ENCODE assay signal across 2 mouse cellular contexts in the genomic region with DNA sequence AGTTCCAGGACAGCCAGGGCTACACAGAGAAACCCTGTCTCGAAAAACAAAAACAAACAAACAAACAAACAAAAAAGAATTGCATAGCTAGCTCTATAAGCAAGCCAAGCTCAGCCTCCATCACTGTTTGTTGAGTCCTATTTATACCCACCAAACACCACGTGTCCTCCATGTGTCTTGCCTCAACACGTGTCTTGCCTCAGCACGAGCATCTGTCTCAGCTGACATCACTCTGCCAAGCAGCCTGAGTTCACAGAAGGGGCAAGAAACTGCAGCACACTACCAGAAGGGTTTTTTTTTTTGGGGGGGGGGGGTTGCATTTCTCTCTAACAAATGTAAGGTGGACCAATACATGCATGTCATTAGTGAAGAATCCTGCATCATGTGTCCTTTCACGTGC.
TF ChIP-seq lines count a peak whose summit lies in the region.

No protein-coding gene starts in this region.

TF ChIP-seq in CH12.LX, 34 proteins besides CTCF, POLR2A, EP300 and RAD21 (continued from another document):
- no peak for TF ChIP-seq JUND (conservative IDR thresholded peaks at IDR 0.05; ENCODE audit: low read depth, low read length)
- TF ChIP-seq BHLHE40 (IDR thresholded peaks at IDR 0.05; ENCODE audit: low read depth, low read length) = peak; percentile 76

TF ChIP-seq in myocyte, 11 proteins besides CTCF, POLR2A, EP300 and RAD21 (continued from another document):
- no peak for TF ChIP-seq REST (IDR thresholded peaks at IDR 0.05; ENCODE audit: insufficient read depth, insufficient read length)
- no peak for TF ChIP-seq E2F4 (IDR thresholded peaks at IDR 0.05; ENCODE audit: insufficient read depth)
- TF ChIP-seq USF1 (IDR thresholded peaks at IDR 0.05; ENCODE audit: low read depth) = peak; percentile 51
- TF ChIP-seq MYOD1 (IDR thresholded peaks at IDR 0.05; ENCODE audit: control insufficient read depth in 1 of 3, insufficient read length in 2 of 3, low read depth in 2 of 3) = peak in 2 of 3 experiments; percentile 68 to 72
- no peak for TF ChIP-seq POLR2AphosphoS2 (IDR thresholded peaks at IDR 0.05; ENCODE audit: insufficient read length, low read depth)
- TF ChIP-seq MYOG (IDR thresholded peaks at IDR 0.05; ENCODE audit: control insufficient read depth in 1 of 3, insufficient read depth in 1 of 3, insufficient read length in 2 of 3, low read depth in 2 of 3) = peak in 1 of 3 experiments; percentile 67
- TF ChIP-seq TCF12 (IDR thresholded peaks at IDR 0.05; ENCODE audit: insufficient read depth, poor library complexity, severe bottlenecking) = no peak
